Mouse (Mus musculus): ENCODE data around the gene Ina.

The Ina gene

DNA sequence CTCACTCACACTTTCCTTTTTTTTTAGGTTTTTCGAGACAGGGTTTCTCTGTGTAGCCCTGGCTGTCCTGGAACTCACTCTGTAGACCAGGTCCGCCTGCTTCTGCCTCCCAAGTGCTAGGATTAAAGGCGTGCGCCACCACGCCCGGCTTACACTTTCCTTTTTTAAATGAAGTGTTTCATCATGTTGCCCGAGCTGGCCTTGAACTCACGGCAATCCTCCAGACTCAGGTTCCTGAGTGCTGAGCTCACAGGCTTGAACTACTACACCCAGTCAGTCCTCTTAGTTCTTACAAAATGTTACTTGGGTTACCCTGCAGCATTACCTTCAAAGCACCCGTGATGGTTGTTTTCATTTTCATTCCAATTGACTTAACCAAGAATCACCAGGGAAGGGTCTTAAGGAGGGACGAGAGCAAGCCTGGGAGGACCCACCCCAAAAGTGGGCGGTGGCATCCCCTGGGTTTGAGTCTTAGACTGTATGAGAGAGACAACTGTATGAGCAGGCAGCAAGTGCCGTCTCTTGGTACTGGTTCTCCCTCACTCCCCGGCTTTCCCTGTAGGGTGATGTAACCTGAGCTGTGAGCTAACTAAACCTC, 32.8 kb downstream of the Ina start:
- Histone ChIP-seq H3K27me3 (ENCODE audit: control insufficient read depth, insufficient read depth, low read length, poor library complexity, severe bottlenecking) (no peaks in the 10 kb centered on the region), H3K36me3 (ENCODE audit: control insufficient read depth, insufficient read depth, low read length, poor library complexity, severe bottlenecking) (peaks cover 8% of the 10 kb centered on the region)
- DNase-seq (ENCODE audit: low read depth, low spot score) = no peak

DNA sequence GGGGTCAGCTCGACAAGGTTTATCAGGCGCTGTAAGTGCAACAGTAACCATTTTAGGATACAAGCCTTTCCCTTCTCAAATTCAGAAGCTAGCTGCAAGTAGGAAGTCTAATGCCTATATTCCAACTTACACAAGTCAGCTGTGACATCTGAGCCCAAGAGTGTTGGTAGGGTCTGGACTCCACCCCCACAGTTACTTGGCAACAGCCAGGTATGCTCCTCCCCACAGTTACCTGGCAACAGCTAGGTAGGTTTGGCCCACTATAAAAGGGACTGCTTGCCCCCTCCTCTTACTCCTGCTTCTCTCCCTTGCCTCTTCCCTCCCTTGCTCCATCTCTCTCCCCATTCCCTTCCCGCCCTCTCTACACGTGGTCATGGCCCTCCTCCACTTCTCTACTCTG, 34.6 kb downstream of the Ina start:
- H3K36me3 ChIP-seq (ENCODE audit: control insufficient read depth, insufficient read depth, low read length, poor library complexity, severe bottlenecking) = peaks cover 7% of the 10 kb centered on the region
- no peaks in the 10 kb centered on the region for H3K27me3 ChIP-seq (ENCODE audit: control insufficient read depth, insufficient read depth, low read length, poor library complexity, severe bottlenecking)
- DNase-seq (ENCODE audit: low read depth, low spot score) = no peak

DNA sequence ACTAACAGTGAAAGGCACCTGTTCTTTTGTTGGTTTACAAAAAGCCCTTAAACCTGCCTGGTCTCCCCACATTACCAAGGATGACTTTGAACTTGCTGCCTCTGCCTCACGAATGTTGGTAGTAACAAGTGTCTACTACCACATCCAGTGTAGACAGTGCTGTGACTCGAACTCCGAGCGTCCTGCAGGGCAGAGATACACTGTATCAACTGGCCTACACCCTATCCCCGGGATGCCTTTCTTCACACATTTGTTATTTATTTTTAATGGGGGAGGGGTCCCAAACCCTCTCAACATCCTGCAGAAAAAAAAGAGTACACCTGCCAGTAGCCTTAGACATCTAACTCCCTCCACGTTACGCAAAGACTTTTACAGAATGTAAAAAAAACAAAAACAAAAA, 35.3 kb downstream of the Ina start:
- DNase-seq (ENCODE audit: low read depth, low spot score) = no peak
- peaks cover 6% of the 10 kb centered on the region for H3K36me3 ChIP-seq (ENCODE audit: control insufficient read depth, insufficient read depth, low read length, poor library complexity, severe bottlenecking)
- no peaks in the 10 kb centered on the region for H3K27me3 ChIP-seq (ENCODE audit: control insufficient read depth, insufficient read depth, low read length, poor library complexity, severe bottlenecking)

DNA sequence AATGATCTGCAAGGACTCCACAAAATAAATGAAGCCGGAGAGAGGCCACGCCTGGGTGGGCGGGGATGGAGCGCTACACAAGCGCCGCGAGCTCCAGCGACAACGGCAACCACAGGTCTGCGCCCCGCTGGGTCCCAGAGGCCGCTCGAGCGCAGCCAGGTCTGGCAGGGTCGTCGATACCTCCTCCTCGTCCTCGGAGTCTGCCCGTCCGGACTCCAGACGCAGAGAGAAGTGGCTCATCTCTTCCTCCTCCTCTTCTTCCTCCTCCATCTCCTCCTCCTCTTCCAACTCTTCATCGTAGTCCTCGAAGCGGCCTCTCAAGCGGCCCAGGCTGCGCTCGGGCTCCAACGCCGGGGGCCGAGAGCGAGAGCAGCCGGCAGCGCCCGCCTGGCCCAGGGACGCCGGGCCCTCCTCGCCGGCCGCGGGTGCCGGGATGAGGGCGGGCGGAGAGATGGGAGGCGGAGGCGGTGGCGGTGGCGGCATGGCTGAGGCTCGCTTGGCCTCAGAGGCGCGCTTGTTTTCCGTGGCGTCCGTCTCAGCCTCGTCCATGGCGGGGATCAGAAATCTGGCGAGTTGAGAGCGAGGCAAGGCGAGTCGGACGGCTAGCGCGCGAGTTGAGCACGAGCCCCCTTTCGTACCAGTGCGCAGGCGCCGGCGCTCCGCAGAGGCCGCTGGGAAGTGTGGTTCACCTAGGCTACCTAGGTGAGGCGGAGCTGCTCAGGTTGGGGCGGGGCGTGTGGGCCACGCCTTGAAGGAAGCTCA, 36.0 kb downstream of the Ina start, which contains the start of gene Pcgf6:
Gene Pcgf6, minus strand, starts transcription at position 636 of the 762 bp plus-strand sequence.
- Histone ChIP-seq H3K36me3 (ENCODE audit: control insufficient read depth, insufficient read depth, low read length, poor library complexity, severe bottlenecking) (peaks cover 6% of the 10 kb centered on the region), H3K27me3 (ENCODE audit: control insufficient read depth, insufficient read depth, low read length, poor library complexity, severe bottlenecking) (no peaks in the 10 kb centered on the region)
- DNase-seq (ENCODE audit: low read depth, low spot score) = peak; percentile 91

DNA sequence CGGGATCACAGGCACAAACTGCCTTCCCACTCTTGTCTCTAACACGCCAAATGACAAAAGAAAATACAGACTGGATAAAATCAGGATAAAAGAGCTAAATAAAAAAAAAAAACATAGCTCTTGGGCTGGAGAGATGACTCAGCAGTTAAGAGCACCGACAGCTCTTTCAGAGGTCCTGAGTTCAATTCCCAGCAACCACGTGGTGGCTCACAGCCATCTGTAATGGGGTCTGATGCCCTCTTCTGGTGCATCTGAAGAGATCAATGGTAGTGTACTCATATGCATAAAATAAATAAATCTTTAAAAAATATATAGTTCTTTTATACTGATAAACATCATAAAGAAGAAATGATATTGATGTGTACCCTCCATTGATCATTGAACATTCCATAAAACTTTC, 38.4 kb downstream of the Ina start:
- Histone ChIP-seq H3K27me3 (ENCODE audit: control insufficient read depth, insufficient read depth, low read length, poor library complexity, severe bottlenecking) (no peaks in the 10 kb centered on the region), H3K36me3 (ENCODE audit: control insufficient read depth, insufficient read depth, low read length, poor library complexity, severe bottlenecking) (no peaks in the 10 kb centered on the region)
- no peak for DNase-seq (ENCODE audit: low read depth, low spot score)

DNA sequence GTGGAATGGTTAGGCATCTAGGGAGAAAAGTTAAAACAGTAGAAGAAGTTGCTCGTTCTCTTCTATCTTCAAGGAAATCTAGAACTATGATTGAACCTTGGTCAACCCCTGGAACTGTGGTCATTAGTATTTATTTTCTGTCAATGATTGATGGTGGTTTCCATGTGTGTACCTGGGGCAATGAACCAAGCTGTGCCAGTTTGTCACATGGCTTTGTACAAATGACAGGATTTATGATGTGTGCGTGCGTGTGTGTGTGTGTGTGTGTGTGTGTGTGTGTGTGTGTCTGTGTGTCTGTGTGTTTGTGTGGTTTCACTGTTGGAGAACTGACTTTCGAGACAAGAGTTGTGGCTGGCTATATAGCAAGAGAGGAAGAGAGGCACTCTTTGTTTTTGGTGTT, 39.0 kb downstream of the Ina start:
- H3K36me3 ChIP-seq (ENCODE audit: control insufficient read depth, insufficient read depth, low read length, poor library complexity, severe bottlenecking) = no peaks in the 10 kb centered on the region
- H3K27me3 ChIP-seq (ENCODE audit: control insufficient read depth, insufficient read depth, low read length, poor library complexity, severe bottlenecking) = no peaks in the 10 kb centered on the region
- no peak for DNase-seq (ENCODE audit: low read depth, low spot score)

DNA sequence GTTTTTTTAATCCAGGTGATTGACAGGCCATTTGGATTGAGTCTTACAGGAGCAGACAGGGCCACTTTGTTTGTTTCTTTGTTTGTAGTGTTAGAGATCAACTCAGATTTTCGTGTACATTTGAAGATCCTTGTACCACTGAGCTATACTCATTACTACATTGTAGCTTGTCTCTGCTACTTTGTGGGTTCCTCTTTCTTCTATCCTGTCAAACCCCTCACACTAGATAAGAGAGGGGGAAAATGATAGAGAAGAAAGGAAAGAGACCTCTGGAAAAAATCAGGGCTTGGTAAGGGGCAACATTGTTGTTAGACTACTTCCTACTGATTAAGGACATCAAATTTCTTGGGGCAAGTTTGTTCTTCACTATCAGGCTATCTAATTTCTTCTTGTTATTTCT, 43.2 kb downstream of the Ina start:
- Histone ChIP-seq H3K27me3 (ENCODE audit: control insufficient read depth, insufficient read depth, low read length, poor library complexity, severe bottlenecking) (no peaks in the 10 kb centered on the region), H3K36me3 (ENCODE audit: control insufficient read depth, insufficient read depth, low read length, poor library complexity, severe bottlenecking) (no peaks in the 10 kb centered on the region)
- DNase-seq (ENCODE audit: low read depth, low spot score) = no peak

DNA sequence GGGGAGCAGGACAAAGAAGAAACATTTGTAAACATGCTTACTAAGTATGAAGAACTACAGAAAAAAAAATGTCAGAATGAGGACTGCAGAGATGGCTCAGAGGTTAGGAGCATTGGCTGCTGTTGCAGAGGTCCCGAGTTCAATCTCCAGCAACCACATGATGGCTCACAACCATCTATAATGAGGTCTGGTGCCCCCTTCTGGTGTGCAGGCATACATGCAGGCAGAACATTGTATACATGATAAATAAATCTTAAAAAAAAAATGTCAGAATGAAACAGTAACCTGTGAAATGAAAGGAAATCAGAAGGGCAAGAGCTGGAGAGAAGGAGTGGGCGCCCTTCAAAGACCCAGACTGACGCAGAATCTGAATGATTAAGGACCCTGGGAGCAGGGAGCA, 51.4 kb downstream of the Ina start:
- Histone ChIP-seq H3K27me3 (ENCODE audit: control insufficient read depth, insufficient read depth, low read length, poor library complexity, severe bottlenecking) (no peaks in the 10 kb centered on the region), H3K36me3 (ENCODE audit: control insufficient read depth, insufficient read depth, low read length, poor library complexity, severe bottlenecking) (no peaks in the 10 kb centered on the region)
- no peak for DNase-seq (ENCODE audit: low read depth, low spot score)

DNA sequence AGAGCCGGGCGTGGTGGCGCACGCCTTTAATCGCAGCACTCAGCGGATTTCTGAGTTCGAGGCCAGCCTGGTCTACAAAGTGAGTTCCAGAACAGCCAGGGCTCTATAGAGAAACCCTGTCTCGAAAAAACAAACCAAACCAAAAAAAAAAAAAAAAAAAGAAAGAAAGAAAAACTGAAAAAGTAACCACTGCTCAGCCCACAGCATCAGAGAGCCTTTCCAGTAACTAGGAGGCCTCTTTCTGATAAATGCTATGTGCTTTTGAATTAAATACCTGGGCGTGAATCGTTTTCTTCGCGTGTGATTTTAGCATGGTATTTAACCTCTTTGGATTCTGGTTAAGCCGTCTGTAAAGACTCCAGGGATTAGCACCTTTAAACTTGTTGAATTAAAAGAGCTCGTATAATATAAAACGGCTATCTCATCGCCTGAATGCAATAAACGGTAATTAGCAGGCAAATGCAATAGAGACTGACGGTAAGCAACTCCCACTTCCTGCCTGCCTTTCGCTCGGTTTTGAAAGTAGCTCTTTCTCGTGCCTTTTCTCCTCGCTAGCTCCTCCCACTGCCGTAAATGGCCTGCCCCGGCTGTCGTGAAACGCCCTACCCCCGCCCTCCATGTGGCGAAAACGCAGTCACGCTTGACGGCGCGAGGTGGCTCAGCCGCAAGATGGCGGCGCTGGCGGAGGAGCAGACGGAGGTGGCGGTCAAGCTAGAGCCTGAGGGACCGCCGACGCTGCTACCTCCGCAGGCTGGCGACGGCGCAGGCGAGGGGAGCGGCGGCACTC, 52.8 kb downstream of the Ina start, which contains the start of gene Taf5:
Gene Taf5, plus strand, starts transcription at position 651 of the 787 bp plus-strand sequence.
- DNase-seq (ENCODE audit: low read depth, low spot score) = peak; percentile 98
- Histone ChIP-seq H3K36me3 (ENCODE audit: control insufficient read depth, insufficient read depth, low read length, poor library complexity, severe bottlenecking) (peaks cover 5% of the 10 kb centered on the region; the same call in 1 of the 2 replicates), H3K27me3 (ENCODE audit: control insufficient read depth, insufficient read depth, low read length, poor library complexity, severe bottlenecking) (no peaks in the 10 kb centered on the region)

DNA sequence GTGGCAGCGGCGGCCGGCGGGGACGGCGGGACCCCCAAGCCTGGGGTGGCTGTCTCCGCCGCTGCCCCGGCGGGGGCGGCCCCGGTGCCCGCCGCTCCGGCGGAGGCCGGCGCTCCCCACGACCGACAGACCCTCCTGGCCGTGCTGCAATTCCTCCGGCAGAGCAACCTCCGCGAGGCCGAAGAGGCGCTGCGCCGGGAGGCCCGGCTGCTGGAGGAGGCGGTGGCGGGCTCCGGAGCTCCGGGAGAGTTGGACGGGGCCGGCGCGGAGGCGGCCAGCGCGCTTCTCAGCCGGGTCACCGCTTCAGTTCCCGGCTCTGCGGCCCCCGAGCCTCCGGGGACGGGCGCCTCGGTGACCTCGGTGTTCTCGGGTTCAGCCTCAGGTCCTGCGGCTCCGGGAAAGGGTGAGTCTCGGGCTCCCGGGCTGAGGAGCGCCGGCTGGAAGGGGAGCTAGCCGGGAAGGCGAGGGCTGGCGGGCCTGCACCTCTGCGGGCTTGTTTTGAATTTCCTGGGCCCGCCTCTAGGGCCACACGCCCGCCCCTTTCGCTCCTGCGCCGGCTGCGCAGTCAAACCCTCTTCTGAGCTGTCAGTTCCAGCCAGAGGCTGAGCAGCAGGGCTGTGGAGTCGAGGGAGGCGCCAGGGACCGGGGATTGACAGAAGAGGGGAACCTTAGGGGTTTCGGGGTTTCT, 53.6 kb downstream of the Ina start:
- peaks cover 12% of the 10 kb centered on the region; the same call in 1 of the 2 replicates for H3K36me3 ChIP-seq (ENCODE audit: control insufficient read depth, insufficient read depth, low read length, poor library complexity, severe bottlenecking)
- H3K27me3 ChIP-seq (ENCODE audit: control insufficient read depth, insufficient read depth, low read length, poor library complexity, severe bottlenecking) = no peaks in the 10 kb centered on the region
- DNase-seq (ENCODE audit: low read depth, low spot score) = peak; percentile 83

Data from splenic B cell, adult 2 months (primary cell).